Mouse (Mus musculus): ENCODE results near the gene Ubtd1. TPM values are rescaled to one million over a fixed set of nuclear protein-coding genes. Genes with fewer than 3 reads are reported as not detected.

The Ubtd1 gene
- polyA plus RNA-seq, 1 experiment from 2014 or later = 9.2 TPM

DNA sequence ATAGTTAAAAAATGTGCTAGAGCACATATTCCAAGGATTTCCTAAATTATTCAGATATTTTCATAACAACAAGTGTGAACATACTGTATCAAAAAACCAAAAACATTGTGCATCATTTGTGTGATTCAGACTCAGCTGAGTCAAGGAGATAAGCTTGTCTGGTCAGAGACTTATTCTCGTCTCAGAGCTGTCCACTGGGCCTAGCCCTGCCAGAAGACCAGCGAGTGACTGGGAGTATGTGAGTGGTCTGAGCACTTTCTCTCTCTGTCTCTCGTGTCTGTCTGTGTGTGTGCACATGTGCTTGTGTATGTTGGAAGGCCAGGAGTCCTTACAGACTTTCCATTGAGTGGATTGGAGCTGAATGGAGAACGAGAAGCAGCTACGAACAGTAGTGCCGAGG lies 33.4 kb downstream of the Ubtd1 start:
- no peak for DNase-seq (ENCODE audit: extremely low spot score, low spot score)
- H3K9me3 ChIP-seq = no peaks in the 10 kb centered on the region
- WGBS = 84% methylated on average over 6 of the region's 6 CpGs
- 0 out of 2 replicates have a peak, but pooled peaks cover 4% of the 10 kb centered on the region for H3K36me3 ChIP-seq (replicated peaks)
- peaks cover 49% of the 10 kb centered on the region for H3K4me1 ChIP-seq
- H3K4me3 ChIP-seq = no peak overlapping the region
- H3K27me3 ChIP-seq (ENCODE audit: poor library complexity, severe bottlenecking) = no peaks in the 10 kb centered on the region
- no peak overlapping the region for H3K27ac ChIP-seq

DNA sequence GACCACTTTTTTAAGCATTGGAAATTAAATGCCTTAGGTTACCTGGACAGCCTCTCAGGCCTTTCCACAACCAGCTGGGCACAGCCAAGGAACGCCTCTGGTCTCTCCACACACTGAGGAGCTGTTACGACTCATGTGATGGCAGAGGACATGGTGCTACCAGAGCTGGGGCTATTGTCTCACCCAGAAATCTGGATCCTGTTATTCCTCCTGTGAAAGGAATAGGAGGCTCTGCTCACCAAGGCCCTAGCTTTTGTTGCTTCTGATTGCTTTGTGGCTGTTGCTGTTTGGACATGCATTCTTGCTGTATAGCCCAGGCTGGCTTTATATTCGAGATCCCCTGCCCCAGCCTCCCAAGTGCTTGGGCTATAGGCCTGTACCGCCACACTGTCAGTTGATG lies 34.7 kb downstream of the Ubtd1 start:
- Histone ChIP-seq H3K27me3 (ENCODE audit: poor library complexity, severe bottlenecking) (no peaks in the 10 kb centered on the region), H3K4me1 (peaks cover 39% of the 10 kb centered on the region), H3K9me3 (no peaks in the 10 kb centered on the region), H3K4me3 (no peak overlapping the region), H3K36me3 (replicated peaks) (0 out of 2 replicates have a peak, but pooled peaks cover 4% of the 10 kb centered on the region), H3K27ac (peak overlapping the region; percentile 60)
- no peak for DNase-seq (ENCODE audit: extremely low spot score, low spot score)
- WGBS = 78% methylated on average over 4 of the region's 4 CpGs

- WGBS = 65% methylated on average over 5 of the region's 5 CpGs
- Histone ChIP-seq H3K4me3 (no peak overlapping the region), H3K9me3 (no peaks in the 10 kb centered on the region), H3K27ac (peak overlapping the region; percentile 45), H3K4me1 (peaks cover 42% of the 10 kb centered on the region), H3K27me3 (ENCODE audit: poor library complexity, severe bottlenecking) (no peaks in the 10 kb centered on the region), H3K36me3 (replicated peaks) (0 out of 2 replicates have a peak, but pooled peaks cover 4% of the 10 kb centered on the region)
- DNase-seq (ENCODE audit: extremely low spot score, low spot score) = no peak
These were observed 35.3 kb downstream of the Ubtd1 start for GRCm38 (mm10) chr19:42016840-42017239.

DNA sequence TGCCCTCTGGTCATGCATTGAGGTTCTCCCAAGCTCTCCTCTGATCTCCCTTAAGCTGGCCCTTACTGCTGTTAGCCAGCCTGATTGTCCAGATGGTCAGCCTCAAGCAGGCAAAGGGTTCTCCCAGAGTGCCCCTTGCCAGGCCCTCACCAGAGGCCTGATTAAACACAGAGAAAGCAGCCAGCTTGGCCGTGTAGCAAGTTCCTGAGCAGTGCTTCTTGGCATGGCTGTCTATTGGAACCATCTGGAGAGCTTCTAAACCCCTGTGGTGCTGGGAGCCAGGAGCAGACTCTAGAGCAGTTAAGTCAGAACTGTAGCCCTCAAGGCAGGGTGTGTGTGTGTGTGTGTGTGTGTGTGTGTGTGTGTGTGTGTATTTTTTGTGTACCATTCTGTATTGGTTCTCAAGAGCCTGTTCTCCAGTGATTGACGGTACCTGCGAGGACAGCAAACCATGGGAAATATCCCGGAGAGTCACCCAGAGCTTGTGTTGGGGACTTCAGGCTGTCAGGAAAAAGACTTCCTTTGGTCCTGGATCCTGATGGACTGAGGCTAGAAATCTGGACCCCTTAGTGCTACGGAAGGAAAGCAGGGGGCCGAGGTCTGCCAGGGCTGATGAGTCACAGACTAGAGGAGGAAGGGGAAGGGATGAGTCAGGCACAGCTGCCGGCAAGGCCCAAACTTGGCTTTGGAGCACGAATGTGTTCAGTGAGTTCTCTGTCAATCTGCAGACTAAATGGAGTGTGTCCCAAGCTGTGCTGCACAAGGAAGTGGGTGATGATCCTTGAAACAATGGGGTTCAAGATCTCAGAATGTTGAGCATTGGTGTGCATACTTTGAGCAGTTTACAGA lies 36.1 kb downstream of the Ubtd1 start:
- H3K27me3 ChIP-seq (ENCODE audit: poor library complexity, severe bottlenecking) = no peaks in the 10 kb centered on the region
- WGBS = 87% methylated on average over 8 of the region's 8 CpGs
- no peaks in the 10 kb centered on the region for H3K9me3 ChIP-seq
- H3K4me1 ChIP-seq = peaks cover 49% of the 10 kb centered on the region
- H3K4me3 ChIP-seq = no peak overlapping the region
- H3K36me3 ChIP-seq (replicated peaks) = no peaks in the 10 kb centered on the region
- H3K27ac ChIP-seq = peak overlapping the region; percentile 45
- no peak for DNase-seq (ENCODE audit: extremely low spot score, low spot score)

- WGBS = 47% methylated on average over 4 of the region's 4 CpGs
- no peak for DNase-seq (ENCODE audit: extremely low spot score, low spot score)
- Histone ChIP-seq H3K27me3 (ENCODE audit: poor library complexity, severe bottlenecking) (no peaks in the 10 kb centered on the region), H3K9me3 (no peaks in the 10 kb centered on the region), H3K4me3 (no peak overlapping the region), H3K27ac (peak overlapping the region; percentile 52), H3K36me3 (replicated peaks) (no peaks in the 10 kb centered on the region), H3K4me1 (peaks cover 49% of the 10 kb centered on the region)
These were observed 37.5 kb downstream of the Ubtd1 start for GRCm38 (mm10) chr19:42019011-42019522.

- H3K27me3 ChIP-seq (ENCODE audit: poor library complexity, severe bottlenecking) = no peaks in the 10 kb centered on the region
- no peaks in the 10 kb centered on the region for H3K9me3 ChIP-seq
- no peaks in the 10 kb centered on the region for H3K36me3 ChIP-seq (replicated peaks)
- H3K4me1 ChIP-seq = peaks cover 36% of the 10 kb centered on the region
- no peak overlapping the region for H3K4me3 ChIP-seq
- no peak overlapping the region for H3K27ac ChIP-seq
- 73% methylated on average over 10 of the region's 10 CpGs for WGBS
- DNase-seq (ENCODE audit: extremely low spot score, low spot score) = no peak
These were observed 40.3 kb downstream of the Ubtd1 start for GRCm38 (mm10) chr19:42021681-42022541.

DNA sequence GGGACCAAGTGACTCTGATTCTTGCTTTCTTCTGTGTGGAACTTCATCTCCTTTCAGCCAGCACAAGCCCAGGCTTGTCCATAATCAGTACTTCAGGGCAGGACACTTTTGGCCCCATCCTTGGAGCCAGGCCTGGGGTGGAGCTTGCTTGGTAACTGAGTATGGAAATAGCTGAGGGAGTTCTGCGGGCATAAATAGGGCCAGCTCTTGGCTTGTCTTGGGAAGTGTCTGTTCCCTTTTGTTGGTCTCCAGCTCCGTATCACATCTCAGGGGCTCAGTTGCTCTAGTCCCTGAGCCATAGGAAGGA lies 40.9 kb downstream of the Ubtd1 start:
- H3K27ac ChIP-seq = no peak overlapping the region
- WGBS = 75% methylated on average over 2 of the region's 2 CpGs

GRCm38 (mm10) chr19:42026158-42026557 lies 44.6 kb downstream of the Ubtd1 start:
- H3K27ac ChIP-seq = no peak overlapping the region
- WGBS = 13% methylated on average over 5 of the region's 5 CpGs
- no peak overlapping the region for H3K4me3 ChIP-seq

More for the DNA sequence above, 40.9 kb downstream of the Ubtd1 start:
- H3K4me1 ChIP-seq = peaks cover 30% of the 10 kb centered on the region
- no peaks in the 10 kb centered on the region for H3K27me3 ChIP-seq (ENCODE audit: poor library complexity, severe bottlenecking)
- no peaks in the 10 kb centered on the region for H3K9me3 ChIP-seq
- H3K4me3 ChIP-seq = no peak overlapping the region
- H3K36me3 ChIP-seq (replicated peaks) = no peaks in the 10 kb centered on the region
- DNase-seq (ENCODE audit: extremely low spot score, low spot score) = no peak

DNA sequence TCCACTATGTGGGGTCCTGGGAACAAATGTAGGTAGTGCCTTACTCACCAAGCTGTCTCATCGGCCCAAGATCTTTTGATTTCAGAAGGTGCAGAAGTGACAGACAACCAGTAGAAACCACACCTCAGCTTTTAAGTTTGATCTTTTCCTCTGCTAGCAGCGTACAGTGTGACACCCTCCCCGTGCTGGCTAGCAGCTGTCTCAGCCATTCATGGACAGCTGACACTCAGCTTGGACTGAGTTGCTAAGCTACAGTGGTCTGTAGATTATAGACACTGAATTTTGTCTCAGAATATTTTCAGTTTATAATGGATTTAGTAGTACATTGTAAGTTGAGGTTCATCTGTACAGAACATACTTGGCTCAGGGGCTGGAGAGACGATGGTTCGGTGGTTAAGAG lies 49.5 kb downstream of the Ubtd1 start:
- H3K27me3 ChIP-seq (ENCODE audit: poor library complexity, severe bottlenecking) = no peaks in the 10 kb centered on the region
- H3K36me3 ChIP-seq (replicated peaks) = 0 out of 2 replicates have a peak, but pooled peaks cover 5% of the 10 kb centered on the region
- no peak overlapping the region for H3K27ac ChIP-seq
- WGBS = 85% methylated on average over 5 of the region's 5 CpGs
- H3K9me3 ChIP-seq = no peaks in the 10 kb centered on the region
- H3K4me1 ChIP-seq = peaks cover 23% of the 10 kb centered on the region
- H3K4me3 ChIP-seq = no peak overlapping the region
- DNase-seq (ENCODE audit: extremely low spot score, low spot score) = no peak

More at GRCm38 (mm10) chr19:42026158-42026557, 44.6 kb downstream of the Ubtd1 start:
- DNase-seq (ENCODE audit: extremely low spot score, low spot score) = peak; percentile 73
- Histone ChIP-seq H3K36me3 (replicated peaks) (no peaks in the 10 kb centered on the region), H3K4me1 (peaks cover 11% of the 10 kb centered on the region; the same call in 1 of the 2 replicates), H3K9me3 (no peaks in the 10 kb centered on the region), H3K27me3 (ENCODE audit: poor library complexity, severe bottlenecking) (no peaks in the 10 kb centered on the region)

GRCm38 (mm10) chr19:42033611-42034010 lies 52.0 kb downstream of the Ubtd1 start:
- no peaks in the 10 kb centered on the region for H3K27me3 ChIP-seq (ENCODE audit: poor library complexity, severe bottlenecking)
- H3K36me3 ChIP-seq (replicated peaks) = 0 out of 2 replicates have a peak, but pooled peaks cover 5% of the 10 kb centered on the region
- WGBS = 87% methylated on average over 14 of the region's 14 CpGs
- no peaks in the 10 kb centered on the region for H3K9me3 ChIP-seq
- H3K4me1 ChIP-seq = peaks cover 23% of the 10 kb centered on the region
- no peak for DNase-seq (ENCODE audit: extremely low spot score, low spot score)
- no peak overlapping the region for H3K27ac ChIP-seq
- H3K4me3 ChIP-seq = no peak overlapping the region

DNA sequence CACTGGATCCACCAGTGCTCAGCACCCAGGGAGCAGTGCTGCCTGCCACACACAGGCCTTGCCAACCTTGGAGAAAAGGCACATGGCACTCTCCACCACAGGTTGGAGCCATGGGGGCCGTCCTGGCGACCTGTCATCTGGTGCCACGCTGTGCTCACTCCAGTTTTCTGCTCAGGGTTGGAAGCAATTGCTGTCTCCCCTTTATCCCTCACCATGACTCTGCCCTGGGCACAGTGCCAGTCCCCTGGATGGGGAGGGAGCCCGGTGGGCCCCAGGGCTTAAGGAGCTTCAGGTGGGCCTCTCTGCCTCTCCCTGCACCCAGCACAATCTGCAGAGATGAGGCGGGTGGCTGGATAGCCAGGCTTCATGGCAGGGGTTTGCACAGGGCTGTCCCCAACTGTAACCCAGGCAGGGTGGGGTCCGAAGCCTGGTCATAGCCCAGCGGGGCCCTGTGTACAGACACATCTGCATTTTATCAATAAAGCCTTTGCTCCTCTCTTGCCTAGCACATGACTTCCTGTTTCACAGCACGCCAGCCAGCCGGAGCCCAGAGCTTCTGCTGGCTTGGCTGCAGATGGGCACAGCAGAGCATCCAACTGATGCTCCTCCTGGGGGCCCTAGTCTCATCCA lies 52.7 kb downstream of the Ubtd1 start:
- 0 out of 2 replicates have a peak, but pooled peaks cover 5% of the 10 kb centered on the region for H3K36me3 ChIP-seq (replicated peaks)
- peaks cover 23% of the 10 kb centered on the region for H3K4me1 ChIP-seq
- DNase-seq (ENCODE audit: extremely low spot score, low spot score) = no peak
- H3K4me3 ChIP-seq = no peak overlapping the region
- 0 out of 2 replicates have a peak, but pooled peaks cover 2% of the 10 kb centered on the region for H3K27me3 ChIP-seq (ENCODE audit: poor library complexity, severe bottlenecking)
- H3K9me3 ChIP-seq = no peaks in the 10 kb centered on the region
- 0 out of 2 replicates have a peak overlapping the region, but pooled peaks have one; percentile 58 for H3K27ac ChIP-seq
- WGBS = 72% methylated on average over 9 of the region's 9 CpGs

DNA sequence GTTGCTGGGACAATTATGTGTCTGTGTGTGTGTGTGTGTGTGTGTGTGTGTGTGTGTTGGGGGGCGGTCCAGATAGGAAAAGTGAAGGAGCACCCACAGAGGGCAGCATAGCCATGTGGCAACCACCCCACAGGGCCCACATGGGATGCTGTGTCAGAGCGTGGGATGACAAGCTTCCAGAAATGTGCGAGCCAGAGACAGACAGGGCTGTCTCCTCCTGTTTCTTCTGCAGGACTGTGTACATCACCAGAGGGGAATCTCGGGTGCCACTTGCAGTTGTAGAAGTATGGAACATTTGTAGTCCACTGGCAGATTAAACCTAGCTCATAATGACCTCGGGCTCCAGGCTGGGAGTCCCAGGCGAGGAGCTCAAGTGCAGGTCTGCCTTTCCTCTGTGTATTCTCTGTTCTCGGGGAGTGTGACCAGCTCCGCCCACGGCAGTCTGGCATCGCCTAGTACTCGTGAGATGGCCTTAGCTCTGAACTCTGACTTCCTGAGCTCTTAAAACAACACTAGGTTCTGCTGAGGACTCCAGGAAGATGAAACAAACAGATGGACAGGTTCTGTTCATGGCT lies 53.4 kb downstream of the Ubtd1 start:
- Histone ChIP-seq H3K36me3 (replicated peaks) (0 out of 2 replicates have a peak, but pooled peaks cover 5% of the 10 kb centered on the region), H3K9me3 (no peaks in the 10 kb centered on the region), H3K27me3 (ENCODE audit: poor library complexity, severe bottlenecking) (peaks cover 9% of the 10 kb centered on the region; the same call in 1 of the 2 replicates), H3K4me3 (no peak overlapping the region), H3K4me1 (peaks cover 23% of the 10 kb centered on the region), H3K27ac (peak overlapping the region; percentile 58)
- 67% methylated on average over 11 of the region's 11 CpGs for WGBS
- DNase-seq (ENCODE audit: extremely low spot score, low spot score) = no peak
